Mouse (Mus musculus) retina, postnatal 1 day (tissue): Measurements from ENCODE around the gene B3gnt4.

Source experiments
- DNase-seq: peaks from one replicate; pipeline ENCODE4 v3.0.0-alpha.2; 2012

Gene B3gnt4

DNA sequence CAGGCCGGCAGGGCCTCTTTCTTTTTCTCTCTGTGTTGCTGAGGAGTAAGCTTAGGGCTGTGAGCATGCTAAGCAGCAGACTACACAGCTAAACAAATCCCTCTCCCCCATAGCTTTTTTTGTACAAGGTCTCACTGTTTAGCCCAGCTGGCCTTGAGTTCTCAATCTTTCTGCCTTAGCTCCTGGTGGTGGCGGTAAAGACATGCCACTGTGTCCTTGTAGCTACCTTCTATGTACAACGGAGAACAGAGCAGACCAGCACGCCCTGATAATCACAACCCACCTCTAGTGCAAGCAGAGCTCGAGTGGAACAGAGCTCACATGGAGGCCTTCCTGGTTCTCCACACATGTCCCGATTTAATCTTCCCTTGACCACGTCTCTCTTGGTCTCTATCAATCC lies 18.4 kb downstream of the B3gnt4 start:
- no peak for DNase-seq

DNA sequence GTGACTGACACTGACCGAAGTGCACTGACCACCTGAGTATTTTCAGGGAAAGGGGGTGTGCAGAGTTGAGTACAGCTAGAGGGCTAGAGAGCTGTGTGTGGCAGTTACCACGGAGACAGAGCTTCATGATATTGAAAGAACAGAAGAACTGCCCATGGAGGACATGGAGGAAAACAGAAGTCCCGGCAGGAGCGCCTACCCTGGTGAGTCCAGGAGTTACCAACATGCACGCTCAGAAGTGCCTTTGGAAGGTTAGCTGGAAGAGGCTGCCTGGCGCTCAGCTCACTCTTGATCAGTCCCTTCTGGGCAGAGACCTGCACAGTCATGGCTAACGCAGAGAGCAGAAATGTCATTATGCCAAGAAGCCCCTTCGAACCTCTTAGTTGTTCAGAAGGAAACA lies 19.8 kb downstream of the B3gnt4 start:
- no peak for DNase-seq

DNA sequence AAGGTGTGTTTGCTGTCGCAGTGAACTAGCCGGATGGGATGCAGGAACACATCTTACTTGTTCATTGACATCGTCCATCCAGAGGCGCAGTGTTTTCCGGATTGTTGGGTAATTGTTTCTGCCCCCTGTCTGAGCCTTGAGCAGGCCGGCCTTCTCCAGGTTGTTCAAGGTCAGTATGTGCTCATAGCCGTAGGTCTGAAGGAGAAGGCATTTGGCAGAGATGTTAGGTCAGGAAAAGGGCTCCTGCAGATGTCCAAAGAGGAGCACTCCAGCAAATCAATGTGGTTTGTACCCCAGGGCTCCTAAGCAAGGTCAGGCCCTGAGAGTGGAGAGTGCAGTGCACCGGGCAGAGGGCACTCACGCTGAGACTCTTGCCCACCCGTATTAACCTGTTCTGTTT lies 23.5 kb downstream of the B3gnt4 start:
- DNase-seq: no peak

DNA sequence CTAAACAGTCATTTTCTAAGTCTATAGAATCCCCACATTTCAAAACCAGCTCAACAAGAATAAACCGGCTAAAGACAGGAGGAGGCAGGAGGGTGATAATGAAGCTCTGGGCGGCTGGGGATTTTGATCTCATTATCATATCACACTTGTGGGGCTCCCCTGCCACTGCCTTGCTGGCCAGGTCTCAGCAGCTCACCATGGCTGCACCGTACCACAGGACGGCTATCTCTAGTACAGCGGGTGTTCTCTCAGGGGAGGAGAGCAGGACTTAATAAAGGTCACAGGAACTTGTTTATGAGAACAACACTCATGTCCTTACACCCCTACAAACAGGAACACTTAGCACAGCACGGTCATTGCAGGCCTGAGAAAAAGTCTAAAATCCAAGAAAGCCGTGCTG lies 45.4 kb downstream of the B3gnt4 start:
- no peak for DNase-seq

DNA sequence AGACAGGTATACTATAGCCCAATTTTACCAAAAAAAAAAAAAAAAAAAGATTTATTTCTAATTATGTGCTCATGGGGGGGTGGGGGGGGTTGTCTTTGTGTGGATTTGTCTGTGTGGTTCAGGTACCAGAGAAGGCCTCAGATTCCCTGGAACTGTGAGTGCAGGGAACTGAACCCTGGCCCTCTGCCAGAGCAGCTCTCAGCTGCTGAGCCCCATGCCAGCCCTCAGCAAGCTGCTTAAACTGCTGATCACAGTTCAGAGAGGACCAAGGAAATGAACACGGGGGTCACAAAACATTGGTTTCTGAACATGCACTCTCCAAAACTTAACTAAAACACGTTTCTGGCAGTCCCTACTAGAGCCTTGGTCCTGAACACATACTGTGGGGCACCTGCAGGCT lies 46.2 kb downstream of the B3gnt4 start:
- DNase-seq: no peak

DNA sequence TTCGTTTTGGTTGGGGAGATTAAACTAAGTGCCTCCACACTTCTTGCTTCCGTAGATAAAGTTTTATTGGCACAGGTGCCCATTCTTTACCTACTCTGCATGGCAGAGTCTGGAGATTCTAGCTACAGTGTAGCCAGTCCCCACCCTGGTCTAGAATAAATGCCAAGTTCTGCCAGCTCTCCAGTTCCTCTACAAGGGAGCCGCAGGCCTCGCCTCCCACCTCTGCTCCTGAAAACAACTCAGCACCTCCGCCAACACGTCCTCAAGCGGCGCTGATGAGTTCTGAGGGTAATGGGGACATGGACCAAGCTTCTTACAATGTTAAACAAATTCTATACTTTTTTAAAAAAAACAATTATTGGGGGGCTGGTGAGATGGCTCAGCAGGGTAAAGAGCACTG lies 49.3 kb downstream of the B3gnt4 start:
- no peak for DNase-seq

DNA sequence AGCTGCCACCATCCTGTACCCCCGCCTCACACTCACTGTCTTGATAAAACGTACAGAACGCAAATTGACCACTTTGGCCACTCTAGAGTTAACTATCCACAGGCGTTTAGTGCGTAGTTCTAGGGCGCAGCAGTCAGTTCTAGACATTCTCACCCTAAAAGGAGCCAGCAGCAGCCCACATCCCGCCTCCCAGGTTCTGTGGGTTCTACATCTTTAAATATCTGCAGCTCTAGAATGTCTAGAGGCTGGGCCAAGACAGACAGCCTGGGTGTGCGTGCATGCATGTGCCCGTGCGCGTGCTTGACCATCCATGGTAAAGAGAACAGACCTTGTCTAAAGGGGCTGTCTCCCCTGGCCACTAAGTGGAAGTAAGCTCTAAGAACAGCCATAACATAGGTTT lies 50.9 kb downstream of the B3gnt4 start:
- no peak for DNase-seq
